Mouse (Mus musculus): Measurements from ENCODE around the gene Plb1. TPM values are rescaled to one million over a fixed set of nuclear protein-coding genes. Genes with fewer than 3 reads are reported as not detected.
A peak's percentile ranks its signal among the peaks of the same experiment; 100 is the strongest.

Gene Plb1
- polyA plus RNA-seq, 1 experiment = 148 TPM

GRCm38 (mm10) chr5:32412186-32412950, 179.9 kb downstream of the Plb1 start:
- Histone ChIP-seq H3K36me3 (ENCODE audit: control insufficient read depth, insufficient read depth, low read length) (no peaks in the 10 kb centered on the region), H3K4me3 (ENCODE audit: low read depth, low read length) (no peak overlapping the region), H3K4me1 (ENCODE audit: control insufficient read depth, insufficient read depth, insufficient read length, low read length) (peaks cover 24% of the 10 kb centered on the region), H3K27ac (ENCODE audit: insufficient read depth, low read depth, low read length) (no peak overlapping the region), H3K27me3 (ENCODE audit: control insufficient read depth, insufficient read depth, low read length) (no peaks in the 10 kb centered on the region)
- 48% methylated on average over 1 of the region's 1 CpGs for WGBS
- TF ChIP-seq CTCF (IDR thresholded peaks at IDR 0.05; ENCODE audit: extremely low read depth, insufficient read length, insufficient replicate concordance, low read depth, low read length) = no peak
- TF ChIP-seq POLR2A (IDR thresholded peaks at IDR 0.05; ENCODE audit: low read depth, low read length) = no peak

GRCm38 (mm10) chr5:32413083-32413482, 180.6 kb downstream of the Plb1 start:
- peaks cover 24% of the 10 kb centered on the region for H3K4me1 ChIP-seq (ENCODE audit: control insufficient read depth, insufficient read depth, insufficient read length, low read length)
- no peak for TF ChIP-seq POLR2A (IDR thresholded peaks at IDR 0.05; ENCODE audit: low read depth, low read length)
- TF ChIP-seq CTCF (IDR thresholded peaks at IDR 0.05; ENCODE audit: extremely low read depth, insufficient read length, insufficient replicate concordance, low read depth, low read length) = no peak
- no peak overlapping the region for H3K27ac ChIP-seq (ENCODE audit: insufficient read depth, low read depth, low read length)
- H3K36me3 ChIP-seq (ENCODE audit: control insufficient read depth, insufficient read depth, low read length) = no peaks in the 10 kb centered on the region
- no peaks in the 10 kb centered on the region for H3K27me3 ChIP-seq (ENCODE audit: control insufficient read depth, insufficient read depth, low read length)
- H3K4me3 ChIP-seq (ENCODE audit: low read depth, low read length) = no peak overlapping the region
- 82% methylated on average over 2 of the region's 2 CpGs for WGBS

GRCm38 (mm10) chr5:32413569-32413968, 181.1 kb downstream of the Plb1 start:
- 0 out of 2 replicates have a peak overlapping the region, but pooled peaks have one; percentile 8 for H3K27ac ChIP-seq (ENCODE audit: insufficient read depth, low read depth, low read length)
- peaks cover 24% of the 10 kb centered on the region for H3K4me1 ChIP-seq (ENCODE audit: control insufficient read depth, insufficient read depth, insufficient read length, low read length)
- no peaks in the 10 kb centered on the region for H3K36me3 ChIP-seq (ENCODE audit: control insufficient read depth, insufficient read depth, low read length)
- no peak for TF ChIP-seq POLR2A (IDR thresholded peaks at IDR 0.05; ENCODE audit: low read depth, low read length)
- TF ChIP-seq CTCF (IDR thresholded peaks at IDR 0.05; ENCODE audit: extremely low read depth, insufficient read length, insufficient replicate concordance, low read depth, low read length) = no peak
- no peak overlapping the region for H3K4me3 ChIP-seq (ENCODE audit: low read depth, low read length)
- H3K27me3 ChIP-seq (ENCODE audit: control insufficient read depth, insufficient read depth, low read length) = no peaks in the 10 kb centered on the region
- WGBS = 74% methylated on average over 2 of the region's 2 CpGs

GRCm38 (mm10) chr5:32414461-32414985, 182.0 kb downstream of the Plb1 start:
- no peak for TF ChIP-seq POLR2A (IDR thresholded peaks at IDR 0.05; ENCODE audit: low read depth, low read length)
- H3K27ac ChIP-seq (ENCODE audit: insufficient read depth, low read depth, low read length) = no peak overlapping the region
- peaks cover 21% of the 10 kb centered on the region for H3K4me1 ChIP-seq (ENCODE audit: control insufficient read depth, insufficient read depth, insufficient read length, low read length)
- H3K36me3 ChIP-seq (ENCODE audit: control insufficient read depth, insufficient read depth, low read length) = no peaks in the 10 kb centered on the region
- H3K4me3 ChIP-seq (ENCODE audit: low read depth, low read length) = no peak overlapping the region
- 46% methylated on average over 5 of the region's 5 CpGs for WGBS
- H3K27me3 ChIP-seq (ENCODE audit: control insufficient read depth, insufficient read depth, low read length) = no peaks in the 10 kb centered on the region

GRCm38 (mm10) chr5:32415554-32415953, 183.0 kb downstream of the Plb1 start:
- no peaks in the 10 kb centered on the region for H3K36me3 ChIP-seq (ENCODE audit: control insufficient read depth, insufficient read depth, low read length)
- no peaks in the 10 kb centered on the region for H3K27me3 ChIP-seq (ENCODE audit: control insufficient read depth, insufficient read depth, low read length)
- WGBS = 88% methylated on average over 6 of the region's 6 CpGs
- no peak overlapping the region for H3K4me3 ChIP-seq (ENCODE audit: low read depth, low read length)
- TF ChIP-seq POLR2A (IDR thresholded peaks at IDR 0.05; ENCODE audit: low read depth, low read length) (no peak), CTCF (IDR thresholded peaks at IDR 0.05; ENCODE audit: extremely low read depth, insufficient read length, insufficient replicate concordance, low read depth, low read length) (no peak)
- H3K4me1 ChIP-seq (ENCODE audit: control insufficient read depth, insufficient read depth, insufficient read length, low read length) = peaks cover 19% of the 10 kb centered on the region
- H3K27ac ChIP-seq (ENCODE audit: insufficient read depth, low read depth, low read length) = no peak overlapping the region

Other genes starting within 250 kb of the Plb1 start
- gene Fosl2, start 96.9 kb upstream of the Plb1 start, polyA plus RNA-seq (2012; rRNA removed) = 34.9 and 116 TPM in 2 replicates
- gene Ppp1cb, start 226.1 kb downstream of the Plb1 start, polyA plus RNA-seq (2012; rRNA removed) = 2.2 and 4.5 TPM in 2 replicates

Data from small intestine, adult 2 months (tissue).